Mouse (Mus musculus): ENCODE results near the gene Mmab.

GRCm38 (mm10) chr5:114393169-114393568 lies 50.7 kb downstream of the Mmab start:
- no peak for TF ChIP-seq CTCF (IDR thresholded peaks at IDR 0.05; ENCODE audit: borderline replicate concordance, insufficient read depth, low read depth, low read length)
- no peak for TF ChIP-seq POLR2A (IDR thresholded peaks at IDR 0.05; ENCODE audit: borderline replicate concordance, insufficient read depth, low read length)

Measured in cerebellum, adult 2 months (tissue).